8 mouse cellular contexts compared by ENCODE assay signal in the genomic region with DNA sequence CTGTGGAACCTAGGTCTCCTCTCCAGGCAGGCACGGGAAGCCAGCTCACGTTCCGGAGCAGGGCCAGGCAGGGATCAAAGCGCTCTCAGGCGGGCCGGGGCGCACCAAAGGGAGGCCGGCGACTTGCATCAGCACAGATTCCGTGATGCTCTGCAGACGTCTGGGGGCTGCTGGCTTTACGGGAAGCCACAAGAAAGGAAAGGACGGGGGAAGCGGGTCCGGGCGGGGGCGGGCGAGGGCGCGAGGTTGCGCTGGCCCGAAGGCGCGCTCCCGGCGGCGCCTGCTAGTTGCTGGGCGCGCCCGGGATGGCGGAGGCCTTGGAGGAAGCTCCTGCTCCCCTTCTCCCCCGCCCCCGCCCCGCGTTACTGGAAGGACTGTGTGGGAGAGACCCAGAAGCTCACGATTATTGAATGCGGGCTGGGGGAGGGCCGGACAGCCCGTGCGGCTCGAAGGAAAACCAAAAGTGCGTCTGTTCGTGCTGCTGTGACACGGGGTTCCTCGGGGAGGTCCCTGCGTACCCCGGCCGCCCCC. TPM values are rescaled to one million over a fixed set of nuclear protein-coding genes. Genes with fewer than 3 reads are reported as not detected.
DNase-seq lines count a peak whose midpoint lies in the region; ATAC-seq lines count a peak whose summit lies in the region.

No protein-coding gene starts in this region.

- peak; percentile 11; the same call in 1 of the 2 replicates for ATAC-seq in embryonic facial prominence, embryonic 12.5 days (ENCODE audit: insufficient number of reproducible peaks, insufficient read depth, low FRiP score, low TSS enrichment)
- peak; percentile 29; the same call in 1 of the 2 replicates for ATAC-seq in limb, embryonic 13.5 days (ENCODE audit: low FRiP score, low read depth)
- ATAC-seq in midbrain, embryonic 13.5 days = 0 out of 2 replicates have a peak, but pooled peaks have one; percentile 8

- peak overlapping the region; percentile 64 for H3K9ac ChIP-seq in embryonic facial prominence, embryonic 12.5 days
- H3K9ac ChIP-seq in limb, embryonic 13.5 days = peak overlapping the region; percentile 75
- H3K9ac ChIP-seq in midbrain, embryonic 13.5 days (replicated peaks) = peak overlapping the region; percentile 66

- H3K4me2 ChIP-seq in embryonic facial prominence, embryonic 12.5 days (replicated peaks) = peak overlapping the region; percentile 93
- peak overlapping the region; percentile 83 for H3K4me2 ChIP-seq in limb, embryonic 13.5 days (replicated peaks)
- peak overlapping the region; percentile 88 for H3K4me2 ChIP-seq in midbrain, embryonic 13.5 days (replicated peaks)

- H3K9me3 ChIP-seq in embryonic facial prominence, embryonic 12.5 days = no peaks in the 10 kb centered on the region
- no peaks in the 10 kb centered on the region for H3K9me3 ChIP-seq in limb, embryonic 13.5 days
- no peaks in the 10 kb centered on the region for H3K9me3 ChIP-seq in midbrain, embryonic 13.5 days

- WGBS in embryonic facial prominence, embryonic 12.5 days = 1% methylated on average over 47 of the region's 48 CpGs
- WGBS in limb, embryonic 13.5 days = under 1% methylated on average over 36 of the region's 48 CpGs
- under 1% methylated on average over 37 of the region's 48 CpGs for WGBS in midbrain, embryonic 13.5 days

- peak overlapping the region; percentile 50 for H3K4me3 ChIP-seq in embryonic facial prominence, embryonic 12.5 days
- peak overlapping the region; percentile 70 for H3K4me3 ChIP-seq in limb, embryonic 13.5 days
- H3K4me3 ChIP-seq in midbrain, embryonic 13.5 days (replicated peaks) = peak overlapping the region; percentile 60

- peaks cover 10% of the 10 kb centered on the region for H3K4me1 ChIP-seq in embryonic facial prominence, embryonic 12.5 days
- peaks cover 31% of the 10 kb centered on the region for H3K4me1 ChIP-seq in limb, embryonic 13.5 days
- H3K4me1 ChIP-seq in midbrain, embryonic 13.5 days (replicated peaks) = peaks cover 30% of the 10 kb centered on the region

- H3K27ac ChIP-seq in embryonic facial prominence, embryonic 12.5 days = peak overlapping the region; percentile 81
- peak overlapping the region; percentile 83 for H3K27ac ChIP-seq in limb, embryonic 13.5 days
- H3K27ac ChIP-seq in midbrain, embryonic 13.5 days = 0 out of 2 replicates have a peak overlapping the region, but pooled peaks have one; percentile 14

- peaks cover 12% of the 10 kb centered on the region for H3K27me3 ChIP-seq in embryonic facial prominence, embryonic 12.5 days
- peaks cover 33% of the 10 kb centered on the region for H3K27me3 ChIP-seq in limb, embryonic 13.5 days
- peaks cover 92% of the 10 kb centered on the region for H3K27me3 ChIP-seq in midbrain, embryonic 13.5 days

- DNase-seq in 3134 (ENCODE audit: extremely low read depth, insufficient read length, low spot score) = peak; percentile 80
- DNase-seq in adrenal gland, adult 8-10 months = peak; percentile 63
- peak; percentile 49 for DNase-seq in heart, adult 8-10 months (ENCODE audit: low spot score)
- DNase-seq in kidney, adult 9 months = peak; percentile 32
- peak; percentile 33 to 69 for DNase-seq in spleen, postnatal 4 days (ENCODE audit: low spot score in 2 of 2)

- no peaks in the 10 kb centered on the region for H3K36me3 ChIP-seq in embryonic facial prominence, embryonic 12.5 days
- H3K36me3 ChIP-seq in limb, embryonic 13.5 days = no peaks in the 10 kb centered on the region
- no peaks in the 10 kb centered on the region for H3K36me3 ChIP-seq in midbrain, embryonic 13.5 days

RNA-seq across cellular contexts. Expression of a gene that starts 2.6 kb away (rescaled TPM):
- total RNA-seq in adrenal gland, adult 8-10 months (2022) = 100 to 1,000 TPM; 305 to 438 (median 384) TPM
- 2.1 and 2.4 TPM in 2 replicates for polyA plus RNA-seq in embryonic facial prominence, embryonic 12.5 days (2016; fragmentation: Nextera tagmentation; extraction: Ambion mirVana)
- 10 to 100 TPM; 14.7 to 21.1 (median 18.8) TPM for total RNA-seq in heart, adult 8-10 months (2022)
- 2.3 and 2.5 TPM in 2 replicates for polyA plus RNA-seq in limb, embryonic 13.5 days (2015; fragmentation: Nextera tagmentation; extraction: Ambion mirVana)
- 0.26 and 0.35 TPM in 2 replicates for polyA plus RNA-seq in midbrain, embryonic 13.5 days (2015; fragmentation: Nextera tagmentation; extraction: Ambion mirVana)

Comparison
In these comparisons a context has a peak if more than half of its experiments do, and no peak if none do; other contexts are left out.
1. Peak in every context shown above with its lines: DNase-seq, ATAC-seq, H3K4me3 ChIP-seq and H3K27ac ChIP-seq.
2. H3K27ac ChIP-seq: peak in every context shown above with its lines; median percentile 83 in limb, embryonic 13.5 days; 81 in embryonic facial prominence, embryonic 12.5 days; 14 in midbrain, embryonic 13.5 days.